Mouse (Mus musculus): Measurements from ENCODE around the gene Gorasp2. TPM values are rescaled to one million over a fixed set of nuclear protein-coding genes. Genes with fewer than 3 reads are reported as not detected.
A peak's percentile ranks its signal among the peaks of the same experiment; 100 is the strongest.

Gorasp2 gene
- polyA plus RNA-seq, 1 experiment from 2014 or later = 151 TPM

GRCm38 (mm10) chr2:70629339-70629761, 32.0 kb upstream of the Gorasp2 start:
- peak; percentile 75; the same call in 1 of the 2 replicates for ATAC-seq (ENCODE audit: low FRiP score)
- peak; percentile 89 for DNase-seq (ENCODE audit: low spot score, missing footprints)
- H3K4me3 ChIP-seq (ENCODE audit: low read depth, low read length) = no peak overlapping the region
- WGBS = 32% methylated on average over 10 of the region's 10 CpGs
- H3K4me2 ChIP-seq = peak overlapping the region; percentile 20
- no peak overlapping the region for H3K9ac ChIP-seq (ENCODE audit: low read length)
- H3K27me3 ChIP-seq (ENCODE audit: control insufficient read depth, insufficient read depth, low read length) = no peaks in the 10 kb centered on the region
- H3K27ac ChIP-seq (ENCODE audit: low read depth, low read length) = no peak overlapping the region
- H3K4me1 ChIP-seq (ENCODE audit: control insufficient read depth, insufficient read depth, low read length) = no peaks in the 10 kb centered on the region
- no peaks in the 10 kb centered on the region for H3K9me3 ChIP-seq (ENCODE audit: control insufficient read depth, low read length)
- no peaks in the 10 kb centered on the region for H3K36me3 ChIP-seq (ENCODE audit: control insufficient read depth, insufficient read depth, low read length)

- Histone ChIP-seq H3K9me3 (ENCODE audit: control insufficient read depth, low read length) (no peaks in the 10 kb centered on the region), H3K4me2 (no peak overlapping the region), H3K27ac (ENCODE audit: low read depth, low read length) (no peak overlapping the region), H3K9ac (ENCODE audit: low read length) (no peak overlapping the region), H3K27me3 (ENCODE audit: control insufficient read depth, insufficient read depth, low read length) (no peaks in the 10 kb centered on the region), H3K4me1 (ENCODE audit: control insufficient read depth, insufficient read depth, low read length) (no peaks in the 10 kb centered on the region), H3K4me3 (ENCODE audit: low read depth, low read length) (no peak overlapping the region), H3K36me3 (ENCODE audit: control insufficient read depth, insufficient read depth, low read length) (no peaks in the 10 kb centered on the region)
- DNase-seq (ENCODE audit: low spot score, missing footprints) = no peak
- WGBS = 78% methylated on average over 3 of the region's 3 CpGs
- ATAC-seq (ENCODE audit: low FRiP score) = no peak
Measured at GRCm38 (mm10) chr2:70629921-70630320, 31.5 kb upstream of the Gorasp2 start.

GRCm38 (mm10) chr2:70631321-70631720, 30.1 kb upstream of the Gorasp2 start:
- no peaks in the 10 kb centered on the region for H3K4me1 ChIP-seq (ENCODE audit: control insufficient read depth, insufficient read depth, low read length)
- H3K9ac ChIP-seq (ENCODE audit: low read length) = no peak overlapping the region
- no peak overlapping the region for H3K27ac ChIP-seq (ENCODE audit: low read depth, low read length)
- no peaks in the 10 kb centered on the region for H3K36me3 ChIP-seq (ENCODE audit: control insufficient read depth, insufficient read depth, low read length)
- no peaks in the 10 kb centered on the region for H3K27me3 ChIP-seq (ENCODE audit: control insufficient read depth, insufficient read depth, low read length)
- WGBS = 85% methylated on average over 1 of the region's 1 CpGs
- H3K4me2 ChIP-seq = no peak overlapping the region
- no peaks in the 10 kb centered on the region for H3K9me3 ChIP-seq (ENCODE audit: control insufficient read depth, low read length)
- no peak for DNase-seq (ENCODE audit: low spot score, missing footprints)
- no peak for ATAC-seq (ENCODE audit: low FRiP score)
- no peak overlapping the region for H3K4me3 ChIP-seq (ENCODE audit: low read depth, low read length)

- no peak overlapping the region for H3K4me2 ChIP-seq
- H3K4me1 ChIP-seq (ENCODE audit: control insufficient read depth, insufficient read depth, low read length) = no peaks in the 10 kb centered on the region
- 96% methylated on average over 1 of the region's 1 CpGs for WGBS
- no peak for ATAC-seq (ENCODE audit: low FRiP score)
- no peak for DNase-seq (ENCODE audit: low spot score, missing footprints)
- no peak overlapping the region for H3K4me3 ChIP-seq (ENCODE audit: low read depth, low read length)
- no peak overlapping the region for H3K27ac ChIP-seq (ENCODE audit: low read depth, low read length)
- no peaks in the 10 kb centered on the region for H3K36me3 ChIP-seq (ENCODE audit: control insufficient read depth, insufficient read depth, low read length)
- H3K27me3 ChIP-seq (ENCODE audit: control insufficient read depth, insufficient read depth, low read length) = no peaks in the 10 kb centered on the region
- no peak overlapping the region for H3K9ac ChIP-seq (ENCODE audit: low read length)
- no peaks in the 10 kb centered on the region for H3K9me3 ChIP-seq (ENCODE audit: control insufficient read depth, low read length)
Measured at GRCm38 (mm10) chr2:70632412-70632811, 29.0 kb upstream of the Gorasp2 start.

GRCm38 (mm10) chr2:70634028-70634690, 27.2 kb upstream of the Gorasp2 start:
- 83% methylated on average over 5 of the region's 5 CpGs for WGBS
- Histone ChIP-seq H3K4me3 (ENCODE audit: low read depth, low read length) (no peak overlapping the region), H3K9ac (ENCODE audit: low read length) (no peak overlapping the region), H3K4me1 (ENCODE audit: control insufficient read depth, insufficient read depth, low read length) (no peaks in the 10 kb centered on the region), H3K36me3 (ENCODE audit: control insufficient read depth, insufficient read depth, low read length) (no peaks in the 10 kb centered on the region), H3K9me3 (ENCODE audit: control insufficient read depth, low read length) (no peaks in the 10 kb centered on the region), H3K27me3 (ENCODE audit: control insufficient read depth, insufficient read depth, low read length) (no peaks in the 10 kb centered on the region), H3K4me2 (no peak overlapping the region), H3K27ac (ENCODE audit: low read depth, low read length) (no peak overlapping the region)
- no peak for ATAC-seq (ENCODE audit: low FRiP score)
- no peak for DNase-seq (ENCODE audit: low spot score, missing footprints)

GRCm38 (mm10) chr2:70640968-70641367, 20.4 kb upstream of the Gorasp2 start:
- no peaks in the 10 kb centered on the region for H3K36me3 ChIP-seq (ENCODE audit: control insufficient read depth, insufficient read depth, low read length)
- no peak overlapping the region for H3K27ac ChIP-seq (ENCODE audit: low read depth, low read length)
- H3K9ac ChIP-seq (ENCODE audit: low read length) = no peak overlapping the region
- no peak overlapping the region for H3K4me3 ChIP-seq (ENCODE audit: low read depth, low read length)
- ATAC-seq (ENCODE audit: low FRiP score) (no peak), DNase-seq (ENCODE audit: low spot score, missing footprints) (no peak)
- H3K27me3 ChIP-seq (ENCODE audit: control insufficient read depth, insufficient read depth, low read length) = no peaks in the 10 kb centered on the region
- H3K4me1 ChIP-seq (ENCODE audit: control insufficient read depth, insufficient read depth, low read length) = no peaks in the 10 kb centered on the region
- no peak overlapping the region for H3K4me2 ChIP-seq
- no peaks in the 10 kb centered on the region for H3K9me3 ChIP-seq (ENCODE audit: control insufficient read depth, low read length)

- Histone ChIP-seq H3K27me3 (ENCODE audit: control insufficient read depth, insufficient read depth, low read length) (no peaks in the 10 kb centered on the region), H3K4me3 (ENCODE audit: low read depth, low read length) (no peak overlapping the region), H3K9ac (ENCODE audit: low read length) (no peak overlapping the region), H3K4me2 (no peak overlapping the region), H3K36me3 (ENCODE audit: control insufficient read depth, insufficient read depth, low read length) (no peaks in the 10 kb centered on the region), H3K27ac (ENCODE audit: low read depth, low read length) (no peak overlapping the region), H3K4me1 (ENCODE audit: control insufficient read depth, insufficient read depth, low read length) (no peaks in the 10 kb centered on the region), H3K9me3 (ENCODE audit: control insufficient read depth, low read length) (no peaks in the 10 kb centered on the region)
- no peak for DNase-seq (ENCODE audit: low spot score, missing footprints)
- no peak for ATAC-seq (ENCODE audit: low FRiP score)
- 61% methylated on average over 16 of the region's 16 CpGs for WGBS
Measured at GRCm38 (mm10) chr2:70642971-70643565, 18.3 kb upstream of the Gorasp2 start.

DNA sequence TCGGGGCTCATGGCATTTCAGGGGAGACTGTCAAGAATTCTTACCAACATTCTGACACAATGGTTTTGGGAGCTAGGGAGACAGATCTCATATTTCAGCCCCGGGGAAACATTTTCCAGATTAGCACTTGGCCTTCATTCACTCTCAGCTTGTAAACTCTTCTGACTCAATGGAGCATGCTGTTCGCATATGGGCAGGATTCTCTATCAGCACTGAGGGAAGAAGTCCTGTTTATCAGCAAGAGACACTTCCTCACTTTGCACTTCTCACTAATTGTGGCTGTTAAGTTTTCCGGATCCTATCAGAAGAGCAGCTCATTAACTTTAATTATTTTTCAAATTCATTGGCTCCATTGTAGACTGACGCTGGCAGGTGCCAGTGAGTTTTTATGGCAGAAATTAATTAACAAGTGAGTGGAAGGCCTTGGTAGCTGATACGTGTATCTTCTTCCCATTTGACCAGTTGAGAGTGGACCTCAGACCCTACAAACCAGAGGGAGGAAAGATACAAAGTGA, 16.1 kb upstream of the Gorasp2 start:
- WGBS = 84% methylated on average over 6 of the region's 6 CpGs
- H3K4me3 ChIP-seq (ENCODE audit: low read depth, low read length) = no peak overlapping the region
- H3K36me3 ChIP-seq (ENCODE audit: control insufficient read depth, insufficient read depth, low read length) = no peaks in the 10 kb centered on the region
- ATAC-seq (ENCODE audit: low FRiP score) (no peak), DNase-seq (ENCODE audit: low spot score, missing footprints) (no peak)
- H3K9ac ChIP-seq (ENCODE audit: low read length) = no peak overlapping the region
- no peak overlapping the region for H3K4me2 ChIP-seq
- no peaks in the 10 kb centered on the region for H3K9me3 ChIP-seq (ENCODE audit: control insufficient read depth, low read length)
- no peak overlapping the region for H3K27ac ChIP-seq (ENCODE audit: low read depth, low read length)
- H3K4me1 ChIP-seq (ENCODE audit: control insufficient read depth, insufficient read depth, low read length) = no peaks in the 10 kb centered on the region
- no peaks in the 10 kb centered on the region for H3K27me3 ChIP-seq (ENCODE audit: control insufficient read depth, insufficient read depth, low read length)

- no peaks in the 10 kb centered on the region for H3K36me3 ChIP-seq (ENCODE audit: control insufficient read depth, insufficient read depth, low read length)
- H3K27me3 ChIP-seq (ENCODE audit: control insufficient read depth, insufficient read depth, low read length) = no peaks in the 10 kb centered on the region
- DNase-seq (ENCODE audit: low spot score, missing footprints) (no peak), ATAC-seq (ENCODE audit: low FRiP score) (no peak)
- H3K4me2 ChIP-seq = no peak overlapping the region
- H3K9me3 ChIP-seq (ENCODE audit: control insufficient read depth, low read length) = no peaks in the 10 kb centered on the region
- no peaks in the 10 kb centered on the region for H3K4me1 ChIP-seq (ENCODE audit: control insufficient read depth, insufficient read depth, low read length)
- H3K4me3 ChIP-seq (ENCODE audit: low read depth, low read length) = no peak overlapping the region
- H3K9ac ChIP-seq (ENCODE audit: low read length) = no peak overlapping the region
- WGBS = 39% methylated on average over 4 of the region's 4 CpGs
- no peak overlapping the region for H3K27ac ChIP-seq (ENCODE audit: low read depth, low read length)
Measured at GRCm38 (mm10) chr2:70647681-70648080, 13.7 kb upstream of the Gorasp2 start.

All from midbrain, embryonic 11.5 days (tissue).